Mouse (Mus musculus) limb, embryonic 15.5 days (tissue): ENCODE data around the gene Tmem136. TPM values are rescaled to one million over a fixed set of nuclear protein-coding genes. Genes with fewer than 3 reads are reported as not detected.

Experiments
- ATAC-seq: fragments of 200-750 bp; cut with Nextera tagmentation; 2 replicates; pipeline ENCODE4 v1.8.0; 2017; ENCODE audit warnings: low read depth, moderate TSS enrichment; ENCODE audit not compliant: insufficient number of reproducible peaks, low FRiP score, low TSS enrichment
- H3K27ac ChIP-seq: fragments of 300-500 bp; sonication (generic); 2 replicates; pipeline ENCODE4 v1.5.1; 2015; ENCODE audit warnings: moderate library complexity, mild to moderate bottlenecking, inconsistent platforms
- H3K27me3 ChIP-seq: fragments of 300-500 bp; sonication (generic); 2 replicates; pipeline ENCODE4 v1.6.1; 2015; ENCODE audit warnings: inconsistent platforms
- H3K36me3 ChIP-seq: fragments of 300-500 bp; sonication (generic); 2 replicates; pipeline ENCODE4 v1.6.1; 2015; ENCODE audit warnings: inconsistent platforms
- H3K4me1 ChIP-seq: fragments of 300-500 bp; sonication (generic); 2 replicates; pipeline ENCODE4 v1.6.1; 2015; ENCODE audit warnings: inconsistent platforms
- H3K4me2 ChIP-seq: fragments of 300-500 bp; sonication (generic); 2 replicates; pipeline ENCODE4 v1.6.1; 2015; ENCODE audit warnings: mild to moderate bottlenecking, inconsistent platforms
- H3K4me3 ChIP-seq: fragments of 300-500 bp; sonication (generic); 2 replicates; pipeline ENCODE4 v1.5.1; 2015; ENCODE audit warnings: mild to moderate bottlenecking, inconsistent platforms
- H3K9ac ChIP-seq: fragments of 300-500 bp; sonication (generic); 2 replicates; pipeline ENCODE4 v1.6.1; 2015; ENCODE audit warnings: inconsistent platforms
- H3K9me3 ChIP-seq: fragments of 300-500 bp; sonication (generic); 2 replicates; pipeline ENCODE4 v1.6.1; 2016; ENCODE audit warnings: inconsistent platforms
- WGBS: fragments of 180-500 bp; shearing (Covaris S2); methylation state at CpG from one replicate; pipeline ENCODE4 v1.1.7; 2015; 5-methylcytosine and 5-hydroxymethylcytosine counted together
- polyA plus RNA-seq: library from polyadenylated mRNA; unstranded; fragments of >200 nt; fragmentation: Nextera tagmentation; extraction: Ambion mirVana; gene quantifications from 2 replicates; pipeline ENCODE4 v1.2.1, GENCODE M21; 2015

The Tmem136 gene
- polyA plus RNA-seq, 1 experiment from 2014 or later: 5.0 TPM

DNA sequence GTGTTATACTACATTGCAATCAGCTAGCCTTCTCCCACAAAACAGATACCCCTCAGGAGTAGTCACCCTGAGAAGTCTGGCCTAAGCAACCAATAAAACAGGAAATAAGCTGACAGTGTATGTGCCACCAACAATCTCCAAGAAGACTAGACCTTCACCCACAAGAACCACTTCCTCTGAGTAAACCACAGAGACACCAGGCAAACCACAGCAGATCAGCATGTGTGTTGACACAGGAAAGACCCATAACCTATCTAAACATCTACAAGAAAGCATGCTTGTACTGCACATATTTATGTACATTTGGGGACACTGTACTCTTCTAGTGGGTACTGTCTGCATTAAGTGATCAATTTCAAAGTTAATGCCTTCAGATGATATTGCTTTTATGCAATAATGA, 20.0 kb downstream of the Tmem136 start:
- Histone ChIP-seq H3K36me3 (no peaks in the 10 kb centered on the region), H3K4me3 (no peak overlapping the region), H3K27me3 (no peaks in the 10 kb centered on the region), H3K9ac (no peak overlapping the region), H3K9me3 (no peaks in the 10 kb centered on the region), H3K4me1 (peaks cover 10% of the 10 kb centered on the region; the same call in 1 of the 2 replicates), H3K4me2 (no peak overlapping the region), H3K27ac (no peak overlapping the region)
- no peak for ATAC-seq

DNA sequence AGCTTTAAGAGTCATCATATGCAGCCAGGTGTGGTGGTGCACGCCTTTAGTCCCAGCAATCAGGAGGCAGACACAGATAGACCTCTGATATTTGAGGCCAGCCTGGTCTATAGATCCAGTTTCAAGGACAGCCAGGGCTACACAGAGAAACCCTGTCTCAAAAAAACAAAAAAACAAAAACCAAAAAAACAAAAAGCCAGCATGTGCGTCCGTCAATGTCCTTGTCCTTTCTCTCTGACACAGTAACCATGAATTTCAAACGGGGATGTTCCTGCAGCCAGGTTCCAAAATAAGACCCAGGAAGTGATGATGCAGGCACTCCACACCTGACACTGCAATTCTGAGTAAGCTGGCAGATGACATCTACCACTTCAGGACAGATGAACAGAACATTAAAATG, 21.5 kb downstream of the Tmem136 start:
- H3K36me3 ChIP-seq: no peaks in the 10 kb centered on the region
- no peak overlapping the region for H3K4me2 ChIP-seq
- H3K9me3 ChIP-seq: no peaks in the 10 kb centered on the region
- peaks cover 10% of the 10 kb centered on the region; the same call in 1 of the 2 replicates for H3K4me1 ChIP-seq
- 91% methylated on average over 4 of the region's 4 CpGs for WGBS
- H3K27me3 ChIP-seq: no peaks in the 10 kb centered on the region
- no peak overlapping the region for H3K9ac ChIP-seq
- H3K27ac ChIP-seq: no peak overlapping the region
- no peak overlapping the region for H3K4me3 ChIP-seq
- no peak for ATAC-seq

DNA sequence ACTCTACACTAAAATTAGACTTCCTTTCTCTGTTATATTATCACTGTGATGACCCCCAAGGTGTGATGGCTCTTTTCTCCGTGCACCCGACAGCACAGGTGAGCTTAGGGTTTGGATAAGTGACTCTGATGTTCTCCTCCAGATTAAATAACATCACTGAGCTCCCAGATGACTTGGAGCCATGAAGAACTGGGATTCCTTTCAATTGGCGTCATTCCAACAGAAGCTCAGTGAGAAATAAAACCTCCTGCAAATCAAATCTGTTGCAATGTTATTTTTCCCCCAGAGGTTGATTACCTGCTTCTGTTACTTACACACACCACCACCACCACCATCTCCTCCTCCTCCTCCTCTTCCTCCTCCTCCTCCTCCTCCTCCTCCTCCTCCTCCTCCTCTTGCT, 22.6 kb downstream of the Tmem136 start:
- Histone ChIP-seq H3K4me2 (no peak overlapping the region), H3K27ac (no peak overlapping the region), H3K9me3 (no peaks in the 10 kb centered on the region), H3K27me3 (no peaks in the 10 kb centered on the region), H3K4me3 (no peak overlapping the region), H3K9ac (no peak overlapping the region), H3K36me3 (no peaks in the 10 kb centered on the region), H3K4me1 (peaks cover 8% of the 10 kb centered on the region; the same call in 1 of the 2 replicates)
- 43% methylated on average over 3 of the region's 3 CpGs for WGBS
- ATAC-seq: no peak

DNA sequence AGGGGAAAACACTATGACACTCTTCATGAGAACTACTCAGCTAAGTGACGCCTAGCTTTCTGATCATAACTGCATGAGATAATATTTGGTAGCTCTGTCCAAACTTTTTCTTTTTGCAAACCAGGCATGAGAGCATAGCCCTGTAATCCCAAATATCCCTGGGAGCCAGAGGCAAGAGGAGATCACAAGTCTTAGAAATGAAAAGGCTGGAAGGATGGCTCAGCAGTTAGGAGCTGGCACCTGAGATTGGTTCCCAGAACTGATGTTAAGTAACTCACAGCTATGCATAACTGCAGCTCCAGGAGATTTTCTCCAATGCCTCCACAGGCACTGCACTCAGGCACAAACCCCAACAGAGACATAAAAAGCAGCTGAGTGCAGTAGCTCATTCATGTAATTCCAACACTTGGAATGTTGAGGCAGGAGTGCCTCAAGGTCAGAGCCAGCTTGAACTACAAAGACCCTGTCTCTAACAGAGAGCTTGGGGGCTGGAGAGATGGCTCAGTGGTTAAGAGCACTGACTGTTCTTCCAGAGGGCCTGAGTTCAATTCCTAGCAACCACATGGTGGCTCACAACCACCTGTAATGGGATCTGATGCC, 30.6 kb downstream of the Tmem136 start:
- 85% methylated on average over 1 of the region's 1 CpGs for WGBS
- Histone ChIP-seq H3K27ac (no peak overlapping the region; the same call in 1 of the 2 replicates), H3K4me2 (no peak overlapping the region), H3K36me3 (no peaks in the 10 kb centered on the region), H3K27me3 (no peaks in the 10 kb centered on the region), H3K9ac (no peak overlapping the region), H3K4me1 (peaks cover 17% of the 10 kb centered on the region), H3K9me3 (no peaks in the 10 kb centered on the region), H3K4me3 (no peak overlapping the region)
- no peak for ATAC-seq

DNA sequence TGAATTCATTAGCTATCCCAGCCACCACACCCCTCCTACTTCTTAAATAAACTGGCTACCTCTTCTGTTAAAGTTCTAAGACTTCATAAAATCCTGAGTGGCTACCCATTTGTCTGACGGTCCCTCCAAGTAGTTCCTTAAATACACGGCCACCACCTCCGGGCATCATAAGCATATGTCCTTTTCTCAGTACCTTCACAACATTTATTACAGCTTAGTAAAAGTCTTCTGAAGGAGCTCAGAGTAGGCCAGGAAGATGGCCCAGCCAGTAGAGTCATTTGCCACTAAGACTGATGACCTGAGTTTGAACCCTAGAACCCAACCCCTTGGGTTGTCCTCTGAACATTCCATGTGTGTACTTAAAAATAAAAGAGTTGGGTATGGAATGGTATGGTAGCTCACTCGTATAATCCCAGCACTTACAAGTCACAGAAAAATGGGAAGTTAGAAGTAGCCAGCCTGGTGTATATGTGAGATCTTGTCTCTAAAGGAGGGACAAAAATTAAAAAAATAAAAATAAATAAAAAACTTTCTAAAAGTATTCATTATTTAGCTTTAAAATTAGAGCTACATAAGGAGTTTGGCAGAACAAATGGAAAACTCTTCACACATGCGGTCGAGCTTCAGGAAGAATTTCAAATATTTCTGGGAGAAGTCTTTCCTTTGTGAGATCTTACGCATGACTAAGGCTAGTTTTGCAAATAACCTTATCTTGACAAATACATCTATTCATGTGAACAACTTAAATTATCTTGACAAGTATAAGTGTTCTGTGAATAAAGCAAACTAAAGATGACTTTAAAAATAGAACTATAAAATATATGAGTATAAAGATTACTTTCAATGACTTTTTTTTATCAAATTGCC, 31.6 kb downstream of the Tmem136 start:
- no peak overlapping the region for H3K9ac ChIP-seq
- H3K4me3 ChIP-seq: no peak overlapping the region
- H3K4me1 ChIP-seq: peaks cover 17% of the 10 kb centered on the region
- H3K9me3 ChIP-seq: no peaks in the 10 kb centered on the region
- 60% methylated on average over 7 of the region's 7 CpGs for WGBS
- no peak for ATAC-seq
- H3K4me2 ChIP-seq: no peak overlapping the region
- H3K27ac ChIP-seq: 0 out of 2 replicates have a peak overlapping the region, but pooled peaks have one; percentile 27
- no peaks in the 10 kb centered on the region for H3K36me3 ChIP-seq
- no peaks in the 10 kb centered on the region for H3K27me3 ChIP-seq

DNA sequence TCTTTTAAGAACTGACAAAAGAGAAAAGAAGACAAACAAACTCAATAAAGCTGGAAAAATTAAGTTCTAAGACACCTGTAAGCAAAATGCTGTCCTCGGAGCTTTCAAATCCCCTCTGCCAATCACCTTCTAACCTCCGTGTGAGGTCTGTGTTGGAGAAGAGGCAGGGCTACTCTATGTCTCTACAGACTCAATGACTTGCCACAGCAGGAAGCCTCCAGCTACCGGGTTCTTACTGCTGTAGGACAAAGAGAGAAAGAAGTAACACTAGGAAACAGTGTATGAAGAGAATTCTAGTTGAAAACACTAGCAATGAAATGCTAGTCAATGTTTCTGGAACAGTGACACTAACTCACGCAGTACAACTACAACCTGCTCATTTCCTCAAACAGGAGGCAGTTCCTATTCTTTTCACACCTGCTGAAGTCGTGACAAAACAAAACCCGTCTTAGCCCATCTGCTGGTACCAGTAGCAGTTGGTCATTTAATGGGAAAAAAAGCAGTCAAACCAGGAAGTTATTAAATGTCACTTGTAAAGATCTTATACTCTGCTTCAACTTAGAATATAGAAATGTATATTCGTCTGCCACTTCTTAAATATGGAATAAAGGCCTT, 32.8 kb downstream of the Tmem136 start:
- Histone ChIP-seq H3K4me2 (no peak overlapping the region), H3K27me3 (no peaks in the 10 kb centered on the region), H3K27ac (no peak overlapping the region), H3K9me3 (no peaks in the 10 kb centered on the region), H3K36me3 (no peaks in the 10 kb centered on the region), H3K9ac (no peak overlapping the region), H3K4me3 (no peak overlapping the region), H3K4me1 (peaks cover 17% of the 10 kb centered on the region)
- no peak for ATAC-seq
- 52% methylated on average over 7 of the region's 7 CpGs for WGBS

DNA sequence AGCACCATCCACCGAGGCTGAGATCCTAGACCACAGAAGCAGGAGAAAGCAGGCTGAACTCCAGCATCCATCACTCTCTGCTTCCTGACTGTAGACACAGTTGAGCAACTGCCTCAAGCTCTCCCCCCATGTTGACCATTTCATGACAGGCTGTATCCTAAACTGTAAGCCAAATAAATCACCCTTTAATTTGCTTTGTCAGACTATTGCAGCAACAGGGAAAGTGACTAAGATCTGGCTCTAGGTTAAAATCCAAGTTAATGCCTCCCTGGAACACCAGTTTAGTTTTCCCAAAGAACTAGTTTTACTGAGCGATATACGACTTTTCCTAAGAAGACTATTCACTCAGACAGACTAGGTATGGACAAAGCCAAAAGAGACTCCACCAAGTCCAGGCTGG, 37.7 kb downstream of the Tmem136 start:
- H3K4me2 ChIP-seq: no peak overlapping the region
- H3K27me3 ChIP-seq: no peaks in the 10 kb centered on the region
- H3K4me3 ChIP-seq: no peak overlapping the region
- H3K4me1 ChIP-seq: no peaks in the 10 kb centered on the region
- H3K36me3 ChIP-seq: no peaks in the 10 kb centered on the region
- WGBS: 82% methylated on average over 3 of the region's 3 CpGs
- no peak for ATAC-seq
- no peak overlapping the region for H3K27ac ChIP-seq
- no peak overlapping the region for H3K9ac ChIP-seq
- no peaks in the 10 kb centered on the region for H3K9me3 ChIP-seq

DNA sequence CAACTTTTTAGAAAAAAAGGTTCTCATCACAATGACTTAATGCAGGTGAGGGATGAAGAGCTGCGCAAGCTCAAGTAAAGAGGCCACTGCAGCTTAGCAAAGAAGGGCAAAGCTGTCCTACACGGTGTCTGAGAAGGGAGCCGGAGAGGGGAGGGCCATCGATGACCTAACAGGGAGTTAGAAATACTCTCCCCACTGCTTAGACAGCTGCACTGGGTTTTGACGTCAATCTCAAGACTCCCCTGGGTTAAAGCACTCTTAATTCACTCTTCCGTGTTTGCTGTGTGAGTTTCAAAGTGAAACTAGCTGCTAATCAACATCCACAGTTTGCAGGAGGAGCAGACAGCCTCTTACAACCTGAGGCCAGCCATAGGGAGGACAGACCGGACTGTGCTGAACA, 40.2 kb downstream of the Tmem136 start:
- 72% methylated on average over 7 of the region's 7 CpGs for WGBS
- H3K9ac ChIP-seq: no peak overlapping the region
- no peaks in the 10 kb centered on the region for H3K36me3 ChIP-seq
- ATAC-seq: no peak
- H3K4me2 ChIP-seq: no peak overlapping the region
- H3K4me3 ChIP-seq: no peak overlapping the region
- no peaks in the 10 kb centered on the region for H3K9me3 ChIP-seq
- H3K27ac ChIP-seq: no peak overlapping the region
- no peaks in the 10 kb centered on the region for H3K27me3 ChIP-seq
- peaks cover 8% of the 10 kb centered on the region; the same call in 1 of the 2 replicates for H3K4me1 ChIP-seq

DNA sequence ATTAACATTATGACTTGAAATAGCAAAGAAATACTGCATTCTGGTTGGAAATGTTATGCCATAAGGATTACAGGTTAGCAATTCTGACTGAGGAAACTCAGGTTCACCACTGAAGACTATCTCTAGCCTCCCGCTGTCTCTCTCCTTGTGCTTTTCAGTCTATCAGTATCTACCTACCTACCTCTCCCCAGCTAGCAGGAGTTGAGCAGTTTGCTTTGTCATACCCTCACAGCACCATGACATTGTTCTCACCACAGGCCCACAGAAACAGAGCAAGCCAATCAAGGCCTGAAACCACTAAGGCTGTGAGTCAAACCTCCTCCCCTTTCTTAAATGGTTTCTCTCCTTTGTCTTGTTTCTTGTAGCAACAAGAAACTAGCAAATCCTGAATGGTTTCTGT, 41.8 kb downstream of the Tmem136 start:
- Histone ChIP-seq H3K36me3 (no peaks in the 10 kb centered on the region), H3K9me3 (no peaks in the 10 kb centered on the region), H3K27ac (no peak overlapping the region), H3K9ac (no peak overlapping the region), H3K4me1 (peaks cover 9% of the 10 kb centered on the region; the same call in 1 of the 2 replicates), H3K27me3 (no peaks in the 10 kb centered on the region), H3K4me2 (no peak overlapping the region), H3K4me3 (no peak overlapping the region)
- ATAC-seq: no peak
- WGBS: 98% methylated on average over 1 of the region's 1 CpGs

DNA sequence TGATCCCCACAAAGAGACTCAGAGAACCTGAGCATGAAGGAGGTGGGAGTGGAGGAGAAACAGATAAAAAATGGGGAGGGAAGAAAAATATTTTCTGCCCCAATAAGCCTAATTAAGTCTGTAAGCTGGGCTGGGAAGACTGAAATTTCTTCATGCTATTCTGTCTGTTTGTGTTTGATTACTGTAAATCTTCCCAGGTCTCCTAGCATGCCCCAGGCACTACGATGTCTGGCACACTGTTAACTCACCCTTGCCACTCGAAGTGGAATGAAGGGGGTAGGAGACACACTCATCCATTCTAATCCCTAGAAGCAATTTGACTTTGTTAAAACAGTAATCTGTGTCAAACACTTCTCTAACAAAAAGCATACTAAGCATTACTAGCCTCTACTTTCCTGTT, 44.6 kb downstream of the Tmem136 start:
- 39% methylated on average over 2 of the region's 2 CpGs for WGBS
- peaks cover 18% of the 10 kb centered on the region for H3K4me1 ChIP-seq
- no peak overlapping the region for H3K27ac ChIP-seq
- no peaks in the 10 kb centered on the region for H3K36me3 ChIP-seq
- no peak overlapping the region for H3K9ac ChIP-seq
- ATAC-seq: no peak
- no peak overlapping the region for H3K4me2 ChIP-seq
- H3K4me3 ChIP-seq: no peak overlapping the region
- no peaks in the 10 kb centered on the region for H3K27me3 ChIP-seq
- H3K9me3 ChIP-seq: no peaks in the 10 kb centered on the region

DNA sequence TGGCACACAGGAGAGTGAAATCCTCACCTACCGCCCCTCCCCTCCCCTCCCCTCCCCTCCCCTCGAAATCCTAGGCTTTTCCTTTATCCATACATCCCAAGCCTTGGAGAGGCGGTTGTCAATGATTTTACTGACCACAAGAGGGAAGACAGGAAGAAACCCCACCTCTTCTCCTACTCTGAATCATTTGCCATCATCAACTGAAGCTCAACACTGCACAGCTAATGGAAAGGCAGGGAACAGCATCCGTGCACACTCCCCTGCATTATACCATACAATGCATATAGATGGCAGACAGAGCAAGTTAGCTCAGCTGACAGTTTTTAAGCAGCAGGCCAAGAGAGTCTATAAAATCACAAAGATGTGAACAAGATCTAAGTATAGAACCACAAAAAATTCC, 45.2 kb downstream of the Tmem136 start:
- Histone ChIP-seq H3K9ac (no peak overlapping the region), H3K27me3 (no peaks in the 10 kb centered on the region), H3K36me3 (no peaks in the 10 kb centered on the region), H3K27ac (no peak overlapping the region), H3K4me3 (no peak overlapping the region), H3K4me2 (no peak overlapping the region), H3K9me3 (no peaks in the 10 kb centered on the region), H3K4me1 (peaks cover 18% of the 10 kb centered on the region)
- no peak for ATAC-seq
- WGBS: 34% methylated on average over 4 of the region's 4 CpGs

DNA sequence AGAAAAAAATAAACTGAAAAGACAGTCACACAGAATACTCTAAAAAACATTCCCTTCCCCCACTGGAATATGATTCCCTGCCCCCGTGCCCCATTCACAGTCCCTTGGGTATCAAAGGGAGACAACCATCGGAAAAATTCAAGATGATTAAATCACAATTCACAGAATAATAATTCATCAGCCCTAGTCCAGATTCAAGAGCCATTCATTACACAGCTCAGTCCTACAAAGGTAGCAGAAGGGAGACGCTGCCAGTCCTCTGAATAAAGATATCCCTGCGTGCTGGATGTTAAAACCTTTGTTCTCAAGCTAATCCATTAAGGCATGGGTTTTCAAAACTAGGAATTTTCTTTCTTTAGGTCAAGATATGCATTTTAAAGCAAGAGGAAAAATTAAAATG, 45.8 kb downstream of the Tmem136 start:
- WGBS: 79% methylated on average over 4 of the region's 4 CpGs
- Histone ChIP-seq H3K9me3 (no peaks in the 10 kb centered on the region), H3K4me3 (no peak overlapping the region), H3K27me3 (no peaks in the 10 kb centered on the region), H3K36me3 (no peaks in the 10 kb centered on the region), H3K27ac (no peak overlapping the region), H3K4me2 (no peak overlapping the region), H3K4me1 (peaks cover 18% of the 10 kb centered on the region), H3K9ac (no peak overlapping the region)
- no peak for ATAC-seq
